Mouse (Mus musculus): ENCODE data around the gene Amh.

Gene Amh

GRCm38 (mm10) chr10:80839848-80840247 is 34.8 kb downstream of the Amh start:
- no peaks in the 10 kb centered on the region; the same call in 1 of the 2 replicates for H3K27me3 ChIP-seq (ENCODE audit: control insufficient read depth, insufficient read depth, low read length, poor library complexity, severe bottlenecking)
- H3K36me3 ChIP-seq (ENCODE audit: control insufficient read depth, insufficient read depth, low read length, poor library complexity, severe bottlenecking) = no peaks in the 10 kb centered on the region

GRCm38 (mm10) chr10:80841685-80842084 is 36.6 kb downstream of the Amh start:
- DNase-seq (ENCODE audit: low read depth, low spot score) = no peak
- no peaks in the 10 kb centered on the region; the same call in 1 of the 2 replicates for H3K27me3 ChIP-seq (ENCODE audit: control insufficient read depth, insufficient read depth, low read length, poor library complexity, severe bottlenecking)
- H3K36me3 ChIP-seq (ENCODE audit: control insufficient read depth, insufficient read depth, low read length, poor library complexity, severe bottlenecking) = no peaks in the 10 kb centered on the region

More at GRCm38 (mm10) chr10:80839848-80840247, 34.8 kb downstream of the Amh start:
- no peak for DNase-seq (ENCODE audit: low read depth, low spot score)

GRCm38 (mm10) chr10:80842334-80842733 is 37.3 kb downstream of the Amh start:
- H3K36me3 ChIP-seq (ENCODE audit: control insufficient read depth, insufficient read depth, low read length, poor library complexity, severe bottlenecking) = no peaks in the 10 kb centered on the region
- H3K27me3 ChIP-seq (ENCODE audit: control insufficient read depth, insufficient read depth, low read length, poor library complexity, severe bottlenecking) = no peaks in the 10 kb centered on the region; the same call in 1 of the 2 replicates
- no peak for DNase-seq (ENCODE audit: low read depth, low spot score)

- no peaks in the 10 kb centered on the region; the same call in 1 of the 2 replicates for H3K27me3 ChIP-seq (ENCODE audit: control insufficient read depth, insufficient read depth, low read length, poor library complexity, severe bottlenecking)
- DNase-seq (ENCODE audit: low read depth, low spot score) = no peak
These were observed 38.3 kb downstream of the Amh start for GRCm38 (mm10) chr10:80843087-80843930.

GRCm38 (mm10) chr10:80843931-80844547 is 39.0 kb downstream of the Amh start, which contains the start of gene Lingo3:
Gene Lingo3 (minus strand): TSS chr10:80844039.
- H3K27me3 ChIP-seq (ENCODE audit: control insufficient read depth, insufficient read depth, low read length, poor library complexity, severe bottlenecking) = no peaks in the 10 kb centered on the region
- DNase-seq (ENCODE audit: low read depth, low spot score) = no peak
- no peaks in the 10 kb centered on the region for H3K36me3 ChIP-seq (ENCODE audit: control insufficient read depth, insufficient read depth, low read length, poor library complexity, severe bottlenecking)

More at GRCm38 (mm10) chr10:80843087-80843930, 38.3 kb downstream of the Amh start:
- H3K36me3 ChIP-seq (ENCODE audit: control insufficient read depth, insufficient read depth, low read length, poor library complexity, severe bottlenecking) = no peaks in the 10 kb centered on the region

GRCm38 (mm10) chr10:80845055-80845693 is 40.1 kb downstream of the Amh start:
- no peak for DNase-seq (ENCODE audit: low read depth, low spot score)
- no peaks in the 10 kb centered on the region for H3K36me3 ChIP-seq (ENCODE audit: control insufficient read depth, insufficient read depth, low read length, poor library complexity, severe bottlenecking)
- H3K27me3 ChIP-seq (ENCODE audit: control insufficient read depth, insufficient read depth, low read length, poor library complexity, severe bottlenecking) = no peaks in the 10 kb centered on the region

GRCm38 (mm10) chr10:80845732-80846131 is 40.7 kb downstream of the Amh start:
- no peak for DNase-seq (ENCODE audit: low read depth, low spot score)
- no peaks in the 10 kb centered on the region for H3K27me3 ChIP-seq (ENCODE audit: control insufficient read depth, insufficient read depth, low read length, poor library complexity, severe bottlenecking)
- H3K36me3 ChIP-seq (ENCODE audit: control insufficient read depth, insufficient read depth, low read length, poor library complexity, severe bottlenecking) = no peaks in the 10 kb centered on the region

- peak; percentile 81 for DNase-seq (ENCODE audit: low read depth, low spot score)
- Histone ChIP-seq H3K27me3 (ENCODE audit: control insufficient read depth, insufficient read depth, low read length, poor library complexity, severe bottlenecking) (no peaks in the 10 kb centered on the region), H3K36me3 (ENCODE audit: control insufficient read depth, insufficient read depth, low read length, poor library complexity, severe bottlenecking) (peaks cover 1% of the 10 kb centered on the region; the same call in 1 of the 2 replicates)
These were observed 43.5 kb downstream of the Amh start for GRCm38 (mm10) chr10:80848571-80848970.

GRCm38 (mm10) chr10:80854913-80855748 is 50.1 kb downstream of the Amh start, which contains the start of the genes Lsm7 and Sppl2b:
Gene Lsm7 (minus strand): TSS chr10:80855209.
Gene Sppl2b (plus strand): TSS chr10:80855275.
- DNase-seq (ENCODE audit: low read depth, low spot score) = peak; percentile 98
- Histone ChIP-seq H3K36me3 (ENCODE audit: control insufficient read depth, insufficient read depth, low read length, poor library complexity, severe bottlenecking) (peaks cover 1% of the 10 kb centered on the region; the same call in 1 of the 2 replicates), H3K27me3 (ENCODE audit: control insufficient read depth, insufficient read depth, low read length, poor library complexity, severe bottlenecking) (no peaks in the 10 kb centered on the region)

- peak; percentile 16 for DNase-seq (ENCODE audit: low read depth, low spot score)
- H3K36me3 ChIP-seq (ENCODE audit: control insufficient read depth, insufficient read depth, low read length, poor library complexity, severe bottlenecking) = peaks cover 1% of the 10 kb centered on the region; the same call in 1 of the 2 replicates
These were observed 50.7 kb downstream of the Amh start for GRCm38 (mm10) chr10:80855749-80856073.

GRCm38 (mm10) chr10:80856267-80856666 is 51.2 kb downstream of the Amh start:
- Histone ChIP-seq H3K36me3 (ENCODE audit: control insufficient read depth, insufficient read depth, low read length, poor library complexity, severe bottlenecking) (peaks cover 1% of the 10 kb centered on the region; the same call in 1 of the 2 replicates), H3K27me3 (ENCODE audit: control insufficient read depth, insufficient read depth, low read length, poor library complexity, severe bottlenecking) (no peaks in the 10 kb centered on the region)
- no peak for DNase-seq (ENCODE audit: low read depth, low spot score)

More at GRCm38 (mm10) chr10:80855749-80856073, 50.7 kb downstream of the Amh start:
- H3K27me3 ChIP-seq (ENCODE audit: control insufficient read depth, insufficient read depth, low read length, poor library complexity, severe bottlenecking) = no peaks in the 10 kb centered on the region

- DNase-seq (ENCODE audit: low read depth, low spot score) = no peak
- peaks cover 1% of the 10 kb centered on the region; the same call in 1 of the 2 replicates for H3K36me3 ChIP-seq (ENCODE audit: control insufficient read depth, insufficient read depth, low read length, poor library complexity, severe bottlenecking)
- H3K27me3 ChIP-seq (ENCODE audit: control insufficient read depth, insufficient read depth, low read length, poor library complexity, severe bottlenecking) = no peaks in the 10 kb centered on the region
These were observed 51.9 kb downstream of the Amh start for GRCm38 (mm10) chr10:80856908-80857307.
